10 mouse cellular contexts compared by ENCODE assay signal in genomic region chr14:118919025-118919424, GRCm38 (mm10). TPM values are rescaled to one million over a fixed set of nuclear protein-coding genes. Genes with fewer than 3 reads are reported as not detected.
A peak's percentile ranks its signal among the peaks of the same experiment; 100 is the strongest.
DNase-seq lines count a peak whose midpoint lies in the region; ATAC-seq and TF ChIP-seq lines count a peak whose summit lies in the region.
"Had no signal": no experiment of that assay in that cellular context is flagged by ENCODE, and none has a peak within 500 bp of the region (broad histone marks: within the 10 kb centered on the region; RNA-seq: fewer than 3 reads in every experiment).

No protein-coding gene starts in this region.

- H3K9ac ChIP-seq in kidney, embryonic 15.5 days, result no peak overlapping the region
- H3K9ac ChIP-seq in MEL (ENCODE audit: control insufficient read depth, low read depth, low read length, poor library complexity, severe bottlenecking), result no peak overlapping the region
- H3K9ac ChIP-seq: embryonic facial prominence, embryonic 15.5 days had no signal

- TF ChIP-seq POLR2A in MEL (IDR thresholded peaks at IDR 0.05; ENCODE audit: control insufficient read depth in 1 of 2, insufficient read depth in 1 of 2, low read depth in 1 of 2, low read length in 2 of 2, poor library complexity in 1 of 2), result no peak

- peak in 2 of 3 experiments; percentile 39 to 47; a peak in 4 of 6 replicates for TF ChIP-seq CTCF in MEL (IDR thresholded peaks at IDR 0.05 in 2 of 3, conservative IDR thresholded peaks at IDR 0.05 in 1 of 3; ENCODE audit: control insufficient read depth in 1 of 3, insufficient read depth in 1 of 3, low read depth in 2 of 3, low read length in 3 of 3, poor library complexity in 1 of 3, severe bottlenecking in 1 of 3)

- 65% methylated on average over 8 of the region's 8 CpGs for WGBS in kidney, embryonic 15.5 days

- H3K9me3 ChIP-seq in kidney, embryonic 15.5 days (replicated peaks), result no peaks in the 10 kb centered on the region
- no peaks in the 10 kb centered on the region for H3K9me3 ChIP-seq in MEL (replicated peaks; ENCODE audit: insufficient read depth, low read length)
- H3K9me3 ChIP-seq: embryonic facial prominence, embryonic 15.5 days had no signal

- DNase-seq in embryo, embryonic 10.5 days (ENCODE audit: low spot score), result peak; percentile 48
- no peak for DNase-seq in embryo, embryonic 11 days
- peak; percentile 40 to 50 for DNase-seq in kidney, postnatal 36 days
- peak; percentile 40 for DNase-seq in MEL (ENCODE audit: low read depth, low spot score)
- DNase-seq in lung, postnatal 25 days (ENCODE audit: low spot score), result peak; percentile 37
- no peak for DNase-seq in T-cell, adult 2 months (ENCODE audit: low spot score)
- no peak for DNase-seq in Muller cell, postnatal 12 days (ENCODE audit: inconsistent ontology term)

- ATAC-seq in kidney, embryonic 15.5 days (replicated peaks; ENCODE audit: low FRiP score), result no peak
- ATAC-seq: Patski had no signal

- H3K4me2 ChIP-seq in kidney, embryonic 15.5 days, result no peak overlapping the region
- H3K4me2 ChIP-seq: embryonic facial prominence, embryonic 15.5 days had no signal

- H3K27ac ChIP-seq in kidney, embryonic 15.5 days, result no peak overlapping the region
- no peak overlapping the region for H3K27ac ChIP-seq in MEL (ENCODE audit: control insufficient read depth, low read depth, low read length)
- H3K27ac ChIP-seq: embryonic facial prominence, embryonic 15.5 days had no signal

- H3K4me1 ChIP-seq in kidney, embryonic 15.5 days, result peaks cover 18% of the 10 kb centered on the region
- H3K4me1 ChIP-seq in MEL (ENCODE audit: control insufficient read depth in 1 of 2, insufficient read depth in 2 of 2, low read length in 2 of 2), result peaks cover 0 to 2% of the 10 kb centered on the region in 2 experiments; a peak in 1 of 4 replicates

- no peak for TF ChIP-seq EP300 in MEL (IDR thresholded peaks at IDR 0.05; ENCODE audit: low read depth in 1 of 2, low read length in 2 of 2)

- no peak overlapping the region for H3K4me3 ChIP-seq in kidney, embryonic 15.5 days (replicated peaks)
- H3K4me3 ChIP-seq in MEL (ENCODE audit: control insufficient read depth in 1 of 2, insufficient read depth in 1 of 2, low read depth in 2 of 2, low read length in 2 of 2), result no peak overlapping the region
- H3K4me3 ChIP-seq: embryonic facial prominence, embryonic 15.5 days had no signal

- peaks cover 18% of the 10 kb centered on the region for H3K27me3 ChIP-seq in kidney, embryonic 15.5 days
- H3K27me3 ChIP-seq in MEL (ENCODE audit: control insufficient read depth in 1 of 2, insufficient read depth in 2 of 2, low read length in 2 of 2), result no peaks in the 10 kb centered on the region
- H3K27me3 ChIP-seq: embryonic facial prominence, embryonic 15.5 days; Patski had no signal

- H3K36me3 ChIP-seq in kidney, embryonic 15.5 days, result peaks cover 17% of the 10 kb centered on the region
- no peaks in the 10 kb centered on the region for H3K36me3 ChIP-seq in MEL (ENCODE audit: control insufficient read depth in 1 of 2, insufficient read depth in 2 of 2, low read length in 2 of 2)
- H3K36me3 ChIP-seq: embryonic facial prominence, embryonic 15.5 days had no signal

- no peaks in the 10 kb centered on the region for H3K79me2 ChIP-seq in MEL (ENCODE audit: control insufficient read depth, insufficient read depth, low read length, poor library complexity)

- peak; percentile 39 for TF ChIP-seq RAD21 in MEL (IDR thresholded peaks at IDR 0.05; ENCODE audit: low read depth, low read length)

TF ChIP-seq in MEL, 35 proteins besides CTCF, POLR2A, EP300 and RAD21:
- TF ChIP-seq TAL1 (IDR thresholded peaks at IDR 0.05; ENCODE audit: low read length), result no peak
- TF ChIP-seq MYB (IDR thresholded peaks at IDR 0.05; ENCODE audit: low read depth, low read length), result no peak
- TF ChIP-seq KAT2A (conservative IDR thresholded peaks at IDR 0.05; ENCODE audit: low read depth, low read length), result no peak
- TF ChIP-seq NRF1 (IDR thresholded peaks at IDR 0.05; ENCODE audit: insufficient read depth, low read depth, low read length, poor library complexity, severe bottlenecking), result no peak
- TF ChIP-seq E2F4 (IDR thresholded peaks at IDR 0.05; ENCODE audit: borderline replicate concordance, low read depth, low read length), result no peak
- TF ChIP-seq JUND (IDR thresholded peaks at IDR 0.05; ENCODE audit: low read depth, low read length), result no peak
- no peak for TF ChIP-seq MXI1 (IDR thresholded peaks at IDR 0.05; ENCODE audit: low read depth, low read length)
- TF ChIP-seq TBP (IDR thresholded peaks at IDR 0.05; ENCODE audit: low read depth, low read length), result no peak
- TF ChIP-seq GABPA (IDR thresholded peaks at IDR 0.05; ENCODE audit: low read depth, low read length), result no peak
- TF ChIP-seq RCOR1 (IDR thresholded peaks at IDR 0.05; ENCODE audit: low read depth, low read length), result no peak
- no peak for TF ChIP-seq ZKSCAN1 (IDR thresholded peaks at IDR 0.05; ENCODE audit: low read depth, low read length)
- TF ChIP-seq ZC3H11A (IDR thresholded peaks at IDR 0.05; ENCODE audit: low read depth, low read length), result 0 out of 2 replicates have a peak, but pooled peaks have one; percentile 14
- TF ChIP-seq CHD2 (IDR thresholded peaks at IDR 0.05; ENCODE audit: low read length), result no peak
- TF ChIP-seq USF2 (IDR thresholded peaks at IDR 0.05; ENCODE audit: borderline replicate concordance in 1 of 2, insufficient read depth in 1 of 2, low read depth in 1 of 2, low read length in 2 of 2), result no peak
- TF ChIP-seq MAFK (IDR thresholded peaks at IDR 0.05; ENCODE audit: borderline replicate concordance, low read depth, low read length), result no peak
- TF ChIP-seq ELF1 (IDR thresholded peaks at IDR 0.05; ENCODE audit: low read depth, low read length), result no peak
- no peak for TF ChIP-seq MAX (IDR thresholded peaks at IDR 0.05; ENCODE audit: low read length)
- TF ChIP-seq SMC3 (IDR thresholded peaks at IDR 0.05; ENCODE audit: low read depth, low read length), result peak; percentile 48
- peak; percentile 85; the same call in 1 of the 2 replicates for TF ChIP-seq BHLHE40 (IDR thresholded peaks at IDR 0.05; ENCODE audit: borderline replicate concordance, low read depth, low read length)
- no peak for TF ChIP-seq SIN3A (IDR thresholded peaks at IDR 0.05; ENCODE audit: low read length)
- no peak for TF ChIP-seq ZNF384 (IDR thresholded peaks at IDR 0.05; ENCODE audit: low read depth, low read length)
- no peak for TF ChIP-seq MEF2A (IDR thresholded peaks at IDR 0.05; ENCODE audit: extremely low read depth, insufficient replicate concordance, low read depth, low read length, poor library complexity, severe bottlenecking)
- no peak for TF ChIP-seq CHD1 (IDR thresholded peaks at IDR 0.05; ENCODE audit: low read depth, low read length)
- TF ChIP-seq NELFE (IDR thresholded peaks at IDR 0.05; ENCODE audit: low read depth, low read length), result no peak
- no peak for TF ChIP-seq ZMIZ1 (IDR thresholded peaks at IDR 0.05; ENCODE audit: low read depth, low read length)
- 0 out of 2 replicates have a peak, but pooled peaks have one; percentile 48 for TF ChIP-seq MYC (IDR thresholded peaks at IDR 0.05; ENCODE audit: low read depth, low read length)
- TF ChIP-seq UBTF (IDR thresholded peaks at IDR 0.05; ENCODE audit: borderline replicate concordance, insufficient read depth, low read depth, low read length), result no peak
- TF ChIP-seq ETS1 (IDR thresholded peaks at IDR 0.05; ENCODE audit: low read depth, low read length), result no peak
- no peak for TF ChIP-seq POLR2AphosphoS2 (IDR thresholded peaks at IDR 0.05; ENCODE audit: low read length)
- TF ChIP-seq POLR2AphosphoS5 (IDR thresholded peaks at IDR 0.05; ENCODE audit: borderline replicate concordance, low read depth, low read length), result no peak
- TF ChIP-seq USF1 (IDR thresholded peaks at IDR 0.05; ENCODE audit: low read depth, low read length), result no peak
- no peak for TF ChIP-seq MAZ (IDR thresholded peaks at IDR 0.05; ENCODE audit: low read depth, low read length)

RNA-seq across cellular contexts. Expression of gene Dzip1, which starts 6.2 kb away (rescaled TPM):
- polyA plus RNA-seq in kidney, embryonic 15.5 days (2015; fragmentation: Nextera tagmentation; extraction: Ambion mirVana), result 17.6 and 20.1 TPM in 2 replicates
- 0.29 and 0.35 TPM in 2 replicates for total RNA-seq in MEL (2012; rRNA removed)
- polyA plus RNA-seq in MEL (2012; ENCODE audit: insufficient read depth in 1 of 2, insufficient read length in 2 of 2, low read depth in 1 of 2, low replicate concordance in 2 of 2, missing spikeins in 1 of 2), result 1 to 10 TPM in 1 of 2 experiments, not detected in 1; 1.8 TPM

RNA-seq across cellular contexts. Expression of gene Dnajc3, which starts 18.8 kb away (rescaled TPM):
- 45.8 and 48.9 TPM in 2 replicates for polyA plus RNA-seq in kidney, embryonic 15.5 days (2015; fragmentation: Nextera tagmentation; extraction: Ambion mirVana)
- total RNA-seq in MEL (2012; rRNA removed), result 14.3 and 18.5 TPM in 2 replicates
- polyA plus RNA-seq in MEL (2012; ENCODE audit: insufficient read depth in 1 of 2, insufficient read length in 2 of 2, low read depth in 1 of 2, low replicate concordance in 2 of 2, missing spikeins in 1 of 2), result 10 to 100 TPM in 1 of 2 experiments, not detected in 1; 12.7 TPM

Comparison
In these comparisons a context has a peak if more than half of its experiments do, and no peak if none do; other contexts are left out.
1. DNase-seq: peak in embryo, embryonic 10.5 days (single experiment), kidney, postnatal 36 days (2 of 2), MEL (single experiment) and lung, postnatal 25 days (single experiment); none in embryo, embryonic 11 days (single experiment), T-cell, adult 2 months (single experiment) and Muller cell, postnatal 12 days (single experiment).